Mouse (Mus musculus): Measurements from ENCODE around the gene Gas1. TPM values are rescaled to one million over a fixed set of nuclear protein-coding genes. Genes with fewer than 3 reads are reported as not detected.

Gas1 gene
- total RNA-seq, 2 experiments from 2014 or later = 34.7 to 46.8 TPM

DNA sequence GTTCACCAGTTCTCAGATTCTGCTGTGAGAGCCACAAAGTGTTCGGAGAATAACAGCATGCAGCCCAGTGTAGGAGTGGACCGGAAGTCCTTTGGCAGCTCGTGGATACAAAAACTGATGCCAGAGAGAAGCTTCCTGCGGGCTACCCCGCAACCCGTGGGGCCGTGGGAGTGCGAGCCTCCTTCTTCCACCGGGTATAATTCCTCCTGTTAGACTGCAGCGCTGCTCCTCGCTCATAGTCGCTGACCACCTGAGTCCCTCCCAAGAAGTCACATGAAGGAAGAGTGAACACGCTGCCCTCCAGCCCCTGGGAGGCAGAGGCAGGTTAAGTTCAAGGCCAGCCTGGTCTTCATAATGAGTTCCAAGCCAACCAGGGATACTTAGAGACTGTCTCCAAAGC, 45.4 kb downstream of the Gas1 start:
- intact Hi-C loops (cut with DNase I; ENCODE audit: low total_unique reads) = no loop called here
- DNase-seq = no peak

DNA sequence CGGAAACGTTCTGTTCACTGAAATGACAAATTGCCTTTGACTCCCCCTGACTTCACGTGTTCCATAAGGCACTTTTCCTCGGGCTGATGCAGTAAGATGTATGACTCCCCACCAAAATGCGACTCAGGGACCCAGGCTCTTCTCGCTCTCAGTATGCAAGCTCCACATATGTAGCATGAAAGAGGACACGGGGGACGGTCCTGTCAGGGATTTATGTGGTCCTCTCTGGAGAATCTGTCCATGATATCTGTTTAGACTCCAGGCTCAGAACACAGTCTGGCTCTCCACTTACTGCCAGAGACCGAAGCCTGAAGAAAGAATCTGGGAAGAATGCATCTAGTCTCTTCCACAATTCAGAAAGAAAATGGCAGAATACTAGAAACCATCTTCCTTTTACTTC, 47.6 kb downstream of the Gas1 start:
- intact Hi-C loops (cut with DNase I; ENCODE audit: low total_unique reads) = no loop called here
- DNase-seq = no peak

DNA sequence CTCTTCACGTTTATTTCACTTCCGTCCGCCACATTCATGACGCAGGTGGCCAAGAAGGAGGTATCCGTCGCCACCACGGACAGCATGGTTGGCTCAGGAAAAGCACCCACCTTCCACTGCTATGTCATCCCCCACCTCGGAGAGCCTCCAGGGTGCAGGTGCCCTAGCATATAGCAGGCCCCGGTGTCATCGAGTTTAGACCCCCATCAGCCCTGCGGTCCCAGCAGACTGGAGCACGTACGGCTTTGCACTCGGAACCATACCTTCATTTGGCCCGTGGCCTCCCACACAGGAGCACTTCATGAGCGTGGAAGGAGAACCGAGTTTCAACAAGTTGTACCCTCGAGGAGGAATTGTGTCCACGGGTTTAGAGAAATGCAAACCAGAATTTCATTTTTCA, 50.8 kb downstream of the Gas1 start:
- intact Hi-C loops (cut with DNase I; ENCODE audit: low total_unique reads) = no loop called here
- no peak for DNase-seq

DNA sequence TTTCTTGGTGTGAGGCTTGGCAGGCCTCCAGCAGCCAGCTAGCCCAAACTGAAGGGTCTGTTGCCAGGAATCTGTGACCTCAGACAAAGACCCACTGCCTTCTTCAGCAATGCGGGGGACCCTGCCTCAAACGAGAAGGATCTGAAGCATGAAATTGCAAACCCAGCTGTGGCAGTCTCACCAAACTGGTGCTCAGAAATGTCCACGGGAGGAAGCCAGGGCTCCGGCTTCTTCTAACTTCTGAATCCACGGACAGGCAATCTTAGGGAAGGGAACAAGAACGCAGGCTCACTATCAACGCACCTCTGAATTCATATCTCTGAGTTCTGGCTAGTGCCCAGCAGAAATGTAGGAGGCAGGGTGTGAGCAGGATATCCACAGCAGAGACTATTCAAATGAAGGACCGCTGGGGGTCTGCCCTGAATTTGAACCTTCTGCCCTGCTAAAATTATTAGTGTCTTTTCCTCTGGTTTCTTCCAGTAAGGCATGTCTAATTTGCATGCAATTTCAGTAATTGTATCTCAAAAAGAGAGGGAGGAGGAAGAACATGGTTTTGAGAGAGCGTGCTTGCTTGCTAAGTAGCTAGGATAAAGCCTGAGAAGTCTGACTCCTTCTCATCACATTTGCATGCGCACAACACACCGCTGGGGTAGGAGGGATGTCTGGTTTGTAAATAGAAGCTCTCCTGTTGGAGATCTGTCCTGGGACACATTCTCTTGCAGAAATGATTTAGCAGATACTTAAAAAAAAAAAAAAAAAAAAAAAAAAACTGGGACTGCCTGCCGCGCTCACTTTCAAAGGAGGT, 51.5 kb downstream of the Gas1 start:
- DNase-seq = no peak
- intact Hi-C loops (cut with DNase I; ENCODE audit: low total_unique reads) = no loop called here

DNA sequence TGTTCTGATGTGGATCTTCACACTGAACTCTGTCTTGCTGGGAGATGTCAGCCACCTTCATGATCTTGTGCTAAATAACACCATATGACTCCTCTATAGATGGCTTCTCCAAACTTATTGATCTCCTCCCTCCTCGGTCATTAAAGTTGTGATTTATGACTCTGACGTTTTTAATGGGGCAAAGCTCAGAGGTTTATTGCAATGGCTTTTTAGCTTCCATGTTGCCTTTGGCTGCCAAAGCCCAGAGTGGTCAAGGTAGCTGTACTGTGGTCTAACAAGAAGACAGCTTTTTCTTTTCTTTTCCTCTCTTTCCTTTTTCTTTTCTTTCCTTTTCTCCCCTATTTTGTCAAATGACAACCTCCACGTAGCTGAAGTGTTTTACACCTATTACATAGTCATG, 52.1 kb downstream of the Gas1 start:
- no peak for DNase-seq
- intact Hi-C loops (cut with DNase I; ENCODE audit: low total_unique reads) = no loop called here

DNA sequence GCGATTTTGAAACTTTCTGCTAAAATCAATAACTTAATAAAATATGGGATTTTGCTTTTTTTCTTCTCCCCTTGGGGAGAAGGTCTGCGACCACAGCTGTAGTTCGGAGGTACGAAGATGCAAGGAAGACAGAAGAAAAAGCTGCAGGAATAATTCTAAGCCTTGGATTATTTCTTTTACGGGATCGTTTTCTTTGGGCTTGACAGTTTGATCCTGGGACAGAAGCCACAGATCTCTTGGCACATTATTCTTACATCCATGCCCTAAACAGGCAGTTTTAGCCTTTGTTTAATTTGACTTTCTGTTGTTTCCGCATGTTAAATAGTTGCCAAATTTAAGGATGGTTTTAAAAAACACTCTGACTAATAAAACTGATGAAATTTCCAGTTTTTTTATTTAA, 52.7 kb downstream of the Gas1 start:
- DNase-seq = no peak
- intact Hi-C loops (cut with DNase I; ENCODE audit: low total_unique reads) = no loop called here

Data from gastrocnemius, postnatal 14 days (tissue).